Mouse (Mus musculus): Measurements from ENCODE around the gene Spo11. TPM values are rescaled to one million over a fixed set of nuclear protein-coding genes. Genes with fewer than 3 reads are reported as not detected.
A peak's percentile ranks its signal among the peaks of the same experiment; 100 is the strongest.

The Spo11 gene
- polyA plus RNA-seq, 1 experiment: not detected

GRCm38 (mm10) chr2:173000285-173000652 is 22.8 kb downstream of the Spo11 start:
- no peaks in the 10 kb centered on the region for H3K9me3 ChIP-seq
- peaks cover 1% of the 10 kb centered on the region for H3K27me3 ChIP-seq (replicated peaks)
- peak overlapping the region; percentile 98 for H3K4me3 ChIP-seq (replicated peaks)
- H3K4me1 ChIP-seq: peaks cover 53% of the 10 kb centered on the region
- TF ChIP-seq FLI1 (IDR thresholded peaks at IDR 0.05; ENCODE audit: low read length) (no peak), GATA1 (IDR thresholded peaks at IDR 0.05; ENCODE audit: borderline replicate concordance, low read length) (no peak)
- H3K36me3 ChIP-seq (replicated peaks; ENCODE audit: low read length): peaks cover 41% of the 10 kb centered on the region

- peaks cover 46% of the 10 kb centered on the region for H3K36me3 ChIP-seq (replicated peaks; ENCODE audit: low read length)
- H3K9me3 ChIP-seq: no peaks in the 10 kb centered on the region
Measured at GRCm38 (mm10) chr2:173000921-173001320, 23.4 kb downstream of the Spo11 start.

GRCm38 (mm10) chr2:173003737-173004136 is 26.2 kb downstream of the Spo11 start:
- TF ChIP-seq GATA1 (IDR thresholded peaks at IDR 0.05; ENCODE audit: borderline replicate concordance, low read length) (no peak), FLI1 (IDR thresholded peaks at IDR 0.05; ENCODE audit: low read length) (no peak)
- Histone ChIP-seq H3K27me3 (replicated peaks) (no peaks in the 10 kb centered on the region), H3K9me3 (no peaks in the 10 kb centered on the region), H3K4me3 (replicated peaks) (peak overlapping the region; percentile 30), H3K4me1 (peaks cover 69% of the 10 kb centered on the region), H3K36me3 (replicated peaks; ENCODE audit: low read length) (peaks cover 74% of the 10 kb centered on the region)

More at GRCm38 (mm10) chr2:173000921-173001320, 23.4 kb downstream of the Spo11 start:
- H3K27me3 ChIP-seq (replicated peaks): peaks cover 1% of the 10 kb centered on the region
- TF ChIP-seq GATA1 (IDR thresholded peaks at IDR 0.05; ENCODE audit: borderline replicate concordance, low read length) (no peak), FLI1 (IDR thresholded peaks at IDR 0.05; ENCODE audit: low read length) (no peak)
- H3K4me3 ChIP-seq (replicated peaks): peak overlapping the region; percentile 98
- H3K4me1 ChIP-seq: peaks cover 57% of the 10 kb centered on the region

GRCm38 (mm10) chr2:173010220-173010717 is 32.8 kb downstream of the Spo11 start:
- H3K36me3 ChIP-seq (replicated peaks; ENCODE audit: low read length): peaks cover 98% of the 10 kb centered on the region
- H3K9me3 ChIP-seq: no peaks in the 10 kb centered on the region
- H3K4me1 ChIP-seq: peaks cover 62% of the 10 kb centered on the region
- no peak overlapping the region for H3K4me3 ChIP-seq (replicated peaks)
- no peak for TF ChIP-seq GATA1 (IDR thresholded peaks at IDR 0.05; ENCODE audit: borderline replicate concordance, low read length)
- TF ChIP-seq FLI1 (IDR thresholded peaks at IDR 0.05; ENCODE audit: low read length): no peak
- no peaks in the 10 kb centered on the region for H3K27me3 ChIP-seq (replicated peaks)

GRCm38 (mm10) chr2:173011440-173011839 is 33.9 kb downstream of the Spo11 start:
- TF ChIP-seq FLI1 (IDR thresholded peaks at IDR 0.05; ENCODE audit: low read length) (no peak), GATA1 (IDR thresholded peaks at IDR 0.05; ENCODE audit: borderline replicate concordance, low read length) (no peak)
- no peak overlapping the region for H3K4me3 ChIP-seq (replicated peaks)
- peaks cover 66% of the 10 kb centered on the region for H3K4me1 ChIP-seq
- peaks cover 100% of the 10 kb centered on the region for H3K36me3 ChIP-seq (replicated peaks; ENCODE audit: low read length)
- no peaks in the 10 kb centered on the region for H3K27me3 ChIP-seq (replicated peaks)
- no peaks in the 10 kb centered on the region for H3K9me3 ChIP-seq

GRCm38 (mm10) chr2:173014741-173015287 is 37.3 kb downstream of the Spo11 start:
- H3K36me3 ChIP-seq (replicated peaks; ENCODE audit: low read length): peaks cover 76% of the 10 kb centered on the region
- peak overlapping the region; percentile 74 for H3K4me3 ChIP-seq (replicated peaks)
- H3K27me3 ChIP-seq (replicated peaks): no peaks in the 10 kb centered on the region
- no peak for TF ChIP-seq GATA1 (IDR thresholded peaks at IDR 0.05; ENCODE audit: borderline replicate concordance, low read length)
- TF ChIP-seq FLI1 (IDR thresholded peaks at IDR 0.05; ENCODE audit: low read length): no peak
- H3K4me1 ChIP-seq: peaks cover 87% of the 10 kb centered on the region
- H3K9me3 ChIP-seq: no peaks in the 10 kb centered on the region

- H3K27me3 ChIP-seq (replicated peaks): no peaks in the 10 kb centered on the region
- H3K36me3 ChIP-seq (replicated peaks; ENCODE audit: low read length): peaks cover 52% of the 10 kb centered on the region
- no peak for TF ChIP-seq GATA1 (IDR thresholded peaks at IDR 0.05; ENCODE audit: borderline replicate concordance, low read length)
- no peak for TF ChIP-seq FLI1 (IDR thresholded peaks at IDR 0.05; ENCODE audit: low read length)
- H3K4me1 ChIP-seq: peaks cover 87% of the 10 kb centered on the region
- H3K9me3 ChIP-seq: no peaks in the 10 kb centered on the region
- peak overlapping the region; percentile 95 for H3K4me3 ChIP-seq (replicated peaks)
Measured at GRCm38 (mm10) chr2:173017940-173018339, 40.4 kb downstream of the Spo11 start.

- peak overlapping the region; percentile 95 for H3K4me3 ChIP-seq (replicated peaks)
- H3K9me3 ChIP-seq: no peaks in the 10 kb centered on the region
- TF ChIP-seq FLI1 (IDR thresholded peaks at IDR 0.05; ENCODE audit: low read length) (no peak), GATA1 (IDR thresholded peaks at IDR 0.05; ENCODE audit: borderline replicate concordance, low read length) (no peak)
- peaks cover 52% of the 10 kb centered on the region for H3K36me3 ChIP-seq (replicated peaks; ENCODE audit: low read length)
- peaks cover 83% of the 10 kb centered on the region for H3K4me1 ChIP-seq
- no peaks in the 10 kb centered on the region for H3K27me3 ChIP-seq (replicated peaks)
Measured at GRCm38 (mm10) chr2:173018618-173019017, 41.1 kb downstream of the Spo11 start.

- Histone ChIP-seq H3K4me3 (replicated peaks) (peak overlapping the region; percentile 95), H3K36me3 (replicated peaks; ENCODE audit: low read length) (peaks cover 52% of the 10 kb centered on the region), H3K4me1 (peaks cover 83% of the 10 kb centered on the region), H3K27me3 (replicated peaks) (no peaks in the 10 kb centered on the region), H3K9me3 (no peaks in the 10 kb centered on the region)
- no peak for TF ChIP-seq GATA1 (IDR thresholded peaks at IDR 0.05; ENCODE audit: borderline replicate concordance, low read length)
- no peak for TF ChIP-seq FLI1 (IDR thresholded peaks at IDR 0.05; ENCODE audit: low read length)
Measured at GRCm38 (mm10) chr2:173019322-173019721, 41.8 kb downstream of the Spo11 start.

- Histone ChIP-seq H3K27me3 (replicated peaks) (no peaks in the 10 kb centered on the region), H3K9me3 (no peaks in the 10 kb centered on the region), H3K4me3 (replicated peaks) (peak overlapping the region; percentile 95), H3K4me1 (peaks cover 83% of the 10 kb centered on the region), H3K36me3 (replicated peaks; ENCODE audit: low read length) (peaks cover 52% of the 10 kb centered on the region)
- no peak for TF ChIP-seq GATA1 (IDR thresholded peaks at IDR 0.05; ENCODE audit: borderline replicate concordance, low read length)
- no peak for TF ChIP-seq FLI1 (IDR thresholded peaks at IDR 0.05; ENCODE audit: low read length)
Measured at GRCm38 (mm10) chr2:173019790-173020189, 42.3 kb downstream of the Spo11 start.
